Mouse (Mus musculus) embryonic facial prominence, embryonic 14.5 days (tissue): ENCODE data around the gene Ccdc28b. TPM values are rescaled to one million over a fixed set of nuclear protein-coding genes. Genes with fewer than 3 reads are reported as not detected.

Source experiments
- ATAC-seq: fragments of 200-750 bp; cut with Nextera tagmentation; 2 replicates; pipeline ENCODE4 v1.8.0; 2017; ENCODE audit warnings: low read depth, moderate number of reproducible peaks, moderate TSS enrichment
- DNase-seq: peaks from one replicate; pipeline ENCODE4 v3.0.0-alpha.2; 2015; ENCODE audit warnings: low spot score
- H3K27ac ChIP-seq: fragments of 300-500 bp; sonication (generic); replicated peaks from 2 replicates; pipeline ENCODE4 v1.5.1; 2014; ENCODE audit warnings: low read depth, mild to moderate bottlenecking, low read length, moderate library complexity
- H3K27me3 ChIP-seq: fragments of 300-500 bp; sonication (generic); replicated peaks from 2 replicates; pipeline ENCODE4 v1.6.1; 2014; ENCODE audit warnings: low read length; ENCODE audit not compliant: control insufficient read depth, insufficient read depth
- H3K36me3 ChIP-seq: fragments of 300-500 bp; sonication (generic); 2 replicates; pipeline ENCODE4 v1.6.1; 2014; ENCODE audit warnings: low read length, mixed read lengths; ENCODE audit not compliant: control insufficient read depth, insufficient read depth
- H3K4me1 ChIP-seq: fragments of 300-500 bp; sonication (generic); 2 replicates; pipeline ENCODE4 v1.6.1; 2014; ENCODE audit warnings: antibody characterized with exemption, low read length; ENCODE audit not compliant: control insufficient read depth, insufficient read depth
- H3K4me2 ChIP-seq: fragments of 300-500 bp; sonication (generic); 2 replicates; pipeline ENCODE4 v1.6.1; 2014; ENCODE audit warnings: low read depth, mild to moderate bottlenecking, low read length, moderate library complexity, mixed read lengths
- H3K4me3 ChIP-seq: fragments of 300-500 bp; sonication (generic); 2 replicates; pipeline ENCODE4 v1.5.1; 2014; ENCODE audit warnings: low read depth, mild to moderate bottlenecking, low read length
- H3K9ac ChIP-seq: fragments of 300-500 bp; sonication (generic); 2 replicates; pipeline ENCODE4 v1.6.1; 2014; ENCODE audit warnings: low read depth, mild to moderate bottlenecking, low read length, moderate library complexity, mixed read lengths
- H3K9me3 ChIP-seq: fragments of 300-500 bp; sonication (generic); 2 replicates; pipeline ENCODE4 v1.6.1; 2016; ENCODE audit warnings: low read length; ENCODE audit not compliant: control insufficient read depth
- WGBS: fragments of 180-500 bp; shearing (Covaris S2); extraction: QIAGEN DNeasy Blood & Tissue Kit; methylation state at CpG from one replicate; pipeline ENCODE4 v1.1.7; 2014; 5-methylcytosine and 5-hydroxymethylcytosine counted together
- polyA plus RNA-seq: library from polyadenylated mRNA; unstranded; fragments of >200 nt; fragmentation: Nextera tagmentation; extraction: Ambion mirVana; gene quantifications from 2 replicates; pipeline ENCODE4 v1.2.1, GENCODE M21; 2014

Gene Ccdc28b
- polyA plus RNA-seq, result 49.7 and 50.5 TPM in 2 replicates

DNA sequence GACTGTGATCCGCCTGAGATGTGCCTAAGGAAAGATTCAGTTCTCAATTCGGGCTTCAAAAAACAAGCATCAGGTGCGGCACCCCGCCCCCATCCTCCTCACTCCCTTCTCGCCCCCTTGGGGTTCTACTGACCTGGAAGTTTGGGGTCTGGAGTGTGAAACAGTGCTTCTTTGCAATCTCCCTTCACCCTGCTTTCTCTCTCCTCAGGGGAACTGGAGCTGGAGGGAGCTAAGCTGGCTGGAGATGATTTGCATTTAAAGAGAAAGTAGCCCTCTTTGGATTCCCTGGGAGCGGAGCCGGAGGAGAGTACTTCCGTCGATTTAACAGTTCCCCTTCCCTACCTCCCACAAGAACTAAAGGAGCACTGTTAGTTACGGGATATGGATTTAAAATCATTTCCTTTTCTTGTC is at the start of gene Ccdc28b:
Gene Ccdc28b (minus strand): TSS at position 267 of the 411 bp plus-strand sequence.
- 1% methylated on average over 10 of the region's 10 CpGs for WGBS

DNA sequence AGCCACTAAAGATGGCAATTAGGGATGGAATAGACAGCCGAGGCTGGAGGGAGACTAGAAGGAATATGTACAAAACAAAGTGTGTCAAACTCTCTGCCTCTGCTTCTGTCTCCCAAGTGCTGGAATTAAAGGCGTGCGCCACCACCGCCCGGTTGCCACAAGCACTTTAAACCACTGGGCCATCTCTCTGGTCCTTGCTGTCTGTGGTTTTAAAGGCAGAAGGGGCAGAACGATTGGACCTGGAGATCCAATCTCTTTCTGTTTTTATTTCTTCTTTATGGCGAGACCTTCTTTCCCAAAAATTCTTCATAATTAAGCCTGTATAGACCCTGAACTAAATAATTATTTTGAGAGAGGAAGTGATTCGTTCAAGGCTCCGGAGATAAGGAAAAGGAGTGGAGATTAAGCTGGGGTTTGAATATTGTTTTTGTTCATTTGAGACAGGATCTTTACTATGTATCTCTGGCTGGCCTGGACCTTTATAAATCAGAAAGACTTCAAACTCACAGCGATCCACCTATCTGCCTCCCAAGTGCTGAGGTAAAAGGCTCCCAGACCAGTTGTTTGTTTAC is 49.2 kb upstream of the Ccdc28b start:
- Histone ChIP-seq H3K9me3 (no peaks in the 10 kb centered on the region), H3K4me2 (peak overlapping the region; percentile 68), H3K36me3 (peaks cover 23% of the 10 kb centered on the region), H3K4me1 (peaks cover 7% of the 10 kb centered on the region; the same call in 1 of the 2 replicates), H3K27me3 (no peaks in the 10 kb centered on the region), H3K27ac (peak overlapping the region; percentile 92), H3K4me3 (peak overlapping the region; percentile 99), H3K9ac (peak overlapping the region; percentile 99)
- WGBS, result 9% methylated on average over 10 of the region's 10 CpGs
- DNase-seq (no peak), ATAC-seq (no peak; the same call in 1 of the 2 replicates)

More for the DNA sequence above, at the start of gene Ccdc28b:
- Histone ChIP-seq H3K27me3 (no peaks in the 10 kb centered on the region), H3K4me1 (peaks cover 18% of the 10 kb centered on the region), H3K36me3 (peaks cover 35% of the 10 kb centered on the region), H3K4me2 (peak within 1 kb of the TSS; percentile 89), H3K27ac (peak within 1 kb of the TSS; percentile 93), H3K4me3 (peak within 1 kb of the TSS; percentile 59), H3K9me3 (no peaks in the 10 kb centered on the region), H3K9ac (peak within 1 kb of the TSS; percentile 72)
- peak; percentile 16; the same call in 1 of the 2 replicates for ATAC-seq
- DNase-seq, result peak; percentile 73

DNA sequence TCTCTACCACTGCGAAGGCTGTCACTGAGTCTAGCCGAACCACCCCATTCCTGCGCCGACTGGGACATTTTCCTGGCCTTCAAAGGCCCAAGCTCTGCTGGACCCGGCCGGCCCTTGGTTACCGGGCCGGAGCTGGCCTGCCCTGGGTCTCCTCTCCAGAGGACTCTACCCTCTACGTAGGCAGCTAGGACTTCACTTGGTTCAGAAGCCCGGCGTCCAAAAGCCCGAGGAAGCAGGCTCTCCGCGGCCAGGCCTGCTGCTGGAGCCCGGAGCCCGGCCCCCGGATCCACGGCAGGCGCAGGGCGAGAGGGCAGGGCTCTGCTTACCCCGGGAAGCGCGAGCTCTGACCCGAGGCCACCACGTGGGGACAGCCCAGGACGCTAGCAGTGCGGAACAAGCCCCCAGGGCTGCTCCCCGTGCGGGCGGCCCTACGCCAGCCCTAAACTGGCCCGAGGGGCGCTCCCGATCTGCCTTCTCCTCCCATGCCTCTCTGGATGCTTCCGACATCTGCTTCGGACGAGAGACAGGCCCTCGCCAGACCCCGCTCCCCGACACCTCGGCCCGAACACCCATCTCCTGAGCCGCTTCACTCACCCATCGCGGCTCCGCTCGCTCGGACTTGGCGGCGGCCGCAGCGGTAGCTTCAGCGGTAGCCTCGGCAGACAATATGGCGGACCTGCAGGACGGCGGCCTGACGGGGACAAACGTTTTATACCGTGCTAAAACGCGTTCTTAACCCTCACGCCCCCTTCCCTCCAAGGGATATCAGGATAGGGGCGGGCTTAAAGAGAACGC is 48.5 kb upstream of the Ccdc28b start, which contains the start of gene Kpna6:
Gene Kpna6 (minus strand): TSS at position 685 of the 795 bp plus-strand sequence.
- DNase-seq, result peak; percentile 96
- peak within 1 kb of the TSS; percentile 99 for H3K4me3 ChIP-seq
- peaks cover 17% of the 10 kb centered on the region for H3K36me3 ChIP-seq
- peak within 1 kb of the TSS; percentile 99 for H3K9ac ChIP-seq
- no peaks in the 10 kb centered on the region for H3K9me3 ChIP-seq
- no peaks in the 10 kb centered on the region for H3K27me3 ChIP-seq
- peak within 1 kb of the TSS; percentile 68 for H3K4me2 ChIP-seq
- peaks cover 7% of the 10 kb centered on the region; the same call in 1 of the 2 replicates for H3K4me1 ChIP-seq
- peak; percentile 94 for ATAC-seq
- under 1% methylated on average over 44 of the region's 65 CpGs for WGBS
- peak within 1 kb of the TSS; percentile 92 for H3K27ac ChIP-seq

DNA sequence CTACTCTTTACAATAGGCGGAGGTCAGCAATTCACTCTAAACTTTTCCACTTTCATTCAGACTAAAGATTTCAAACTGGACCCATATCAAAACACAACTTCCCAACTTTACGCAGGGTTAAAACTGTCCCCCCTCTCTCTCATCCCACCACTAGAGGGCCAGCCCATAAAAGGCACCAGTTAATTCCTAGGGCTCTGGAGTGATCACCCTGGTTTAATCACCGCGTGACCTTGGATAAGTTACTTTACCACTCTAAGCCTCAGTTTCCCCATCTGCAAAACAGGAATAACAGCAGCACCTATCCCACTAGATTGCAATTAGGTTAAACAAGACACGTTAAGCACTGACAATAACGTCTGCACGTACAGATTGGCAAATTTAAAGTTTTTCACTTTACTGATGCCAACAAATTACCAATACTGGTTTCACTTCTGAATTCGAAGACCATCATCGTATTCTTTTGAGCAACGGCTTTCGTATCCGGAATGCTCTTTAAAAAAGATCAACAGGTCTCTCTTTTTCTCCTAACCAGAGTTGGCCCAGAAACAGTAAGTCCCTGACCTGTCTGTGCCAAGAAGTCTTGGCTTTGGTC is 47.8 kb upstream of the Ccdc28b start:
- H3K9me3 ChIP-seq, result no peaks in the 10 kb centered on the region
- peak overlapping the region; percentile 68 for H3K4me2 ChIP-seq
- H3K27me3 ChIP-seq, result no peaks in the 10 kb centered on the region
- H3K4me3 ChIP-seq, result peak overlapping the region; percentile 99
- peak; percentile 76 for DNase-seq
- peak overlapping the region; percentile 92 for H3K27ac ChIP-seq
- peaks cover 15% of the 10 kb centered on the region for H3K36me3 ChIP-seq
- peak overlapping the region; percentile 99 for H3K9ac ChIP-seq
- ATAC-seq, result no peak
- peaks cover 7% of the 10 kb centered on the region; the same call in 1 of the 2 replicates for H3K4me1 ChIP-seq
- 3% methylated on average over 12 of the region's 12 CpGs for WGBS

DNA sequence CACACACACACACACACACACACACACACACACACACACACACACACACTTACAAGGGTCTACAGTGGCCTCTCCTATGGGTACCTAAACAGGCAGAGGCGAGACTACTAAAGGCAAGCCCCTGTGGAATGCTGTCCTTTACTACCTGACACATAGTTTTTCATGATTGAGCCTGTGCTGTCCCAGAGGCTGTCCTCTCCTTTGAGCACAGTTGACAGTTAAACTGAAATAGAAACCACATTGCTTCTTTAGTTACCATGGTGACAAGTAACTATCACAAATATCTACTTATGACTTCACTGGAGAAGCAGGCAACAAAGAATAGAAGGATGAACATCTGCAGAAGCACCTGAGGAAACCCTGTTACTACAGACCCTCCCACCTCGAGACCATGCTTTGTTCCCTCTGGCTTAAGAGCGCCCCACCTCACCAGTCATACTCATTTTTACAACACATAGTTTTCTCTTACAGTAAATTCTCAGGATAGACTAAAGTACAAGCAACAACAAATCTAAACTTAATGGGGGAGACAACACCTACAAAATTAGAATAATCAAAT is 38.6 kb upstream of the Ccdc28b start:
- no peak overlapping the region for H3K9ac ChIP-seq
- DNase-seq (no peak), ATAC-seq (peak; percentile 60)
- 70% methylated on average over 3 of the region's 3 CpGs for WGBS
- no peaks in the 10 kb centered on the region for H3K4me1 ChIP-seq
- H3K4me2 ChIP-seq, result no peak overlapping the region
- no peaks in the 10 kb centered on the region for H3K9me3 ChIP-seq
- H3K36me3 ChIP-seq, result peaks cover 62% of the 10 kb centered on the region
- no peak overlapping the region for H3K27ac ChIP-seq
- no peaks in the 10 kb centered on the region for H3K27me3 ChIP-seq
- no peak overlapping the region for H3K4me3 ChIP-seq

DNA sequence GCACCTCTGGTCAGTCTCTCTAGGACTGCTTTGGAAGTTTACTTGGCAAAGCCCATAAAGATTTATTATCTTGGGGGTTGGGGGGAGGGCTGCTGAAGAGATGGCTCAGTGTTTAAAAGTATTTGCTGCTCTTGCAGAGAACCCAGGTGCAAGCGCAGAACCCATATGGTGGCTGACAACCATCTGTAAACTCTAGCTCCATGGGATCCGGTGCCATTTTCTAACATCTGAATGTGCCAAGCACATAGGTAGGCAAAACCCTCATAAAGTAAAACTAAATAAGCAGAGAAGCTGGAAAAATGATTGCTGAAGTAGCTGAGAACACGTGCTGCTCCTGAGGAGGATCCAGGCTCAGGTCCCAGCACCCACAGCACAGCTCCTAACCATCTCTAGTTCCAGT is 37.8 kb upstream of the Ccdc28b start:
- WGBS, result 98% methylated on average over 3 of the region's 3 CpGs
- DNase-seq, result no peak
- Histone ChIP-seq H3K27me3 (no peaks in the 10 kb centered on the region), H3K4me3 (no peak overlapping the region), H3K36me3 (peaks cover 64% of the 10 kb centered on the region), H3K4me2 (no peak overlapping the region), H3K9me3 (no peaks in the 10 kb centered on the region), H3K4me1 (no peaks in the 10 kb centered on the region), H3K9ac (no peak overlapping the region), H3K27ac (no peak overlapping the region)
- no peak for ATAC-seq

DNA sequence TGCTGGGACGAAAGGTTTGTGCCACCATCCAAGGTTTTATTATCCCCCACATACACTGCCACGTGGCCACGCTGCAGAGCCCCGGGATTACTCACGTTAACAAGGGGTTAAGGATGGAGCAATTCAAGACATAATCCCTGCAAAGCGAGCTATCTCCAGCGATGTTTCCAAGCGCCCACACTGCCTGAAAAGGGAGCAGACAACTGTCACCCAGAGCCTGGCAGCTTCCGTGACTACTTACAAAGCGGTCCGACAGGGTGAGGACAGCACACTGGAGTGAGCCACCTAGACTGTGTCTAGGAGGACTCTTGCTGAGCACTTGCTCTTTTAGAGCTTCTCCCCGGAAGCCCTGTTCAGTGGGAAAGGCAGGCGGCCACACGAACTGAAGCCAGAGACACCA is 31.0 kb upstream of the Ccdc28b start:
- no peak overlapping the region for H3K9ac ChIP-seq
- H3K4me1 ChIP-seq, result no peaks in the 10 kb centered on the region
- no peak for ATAC-seq
- peaks cover 96% of the 10 kb centered on the region for H3K36me3 ChIP-seq
- no peak overlapping the region for H3K4me3 ChIP-seq
- H3K27ac ChIP-seq, result no peak overlapping the region
- H3K4me2 ChIP-seq, result no peak overlapping the region
- no peak for DNase-seq
- no peaks in the 10 kb centered on the region for H3K27me3 ChIP-seq
- 95% methylated on average over 14 of the region's 14 CpGs for WGBS
- H3K9me3 ChIP-seq, result no peaks in the 10 kb centered on the region

DNA sequence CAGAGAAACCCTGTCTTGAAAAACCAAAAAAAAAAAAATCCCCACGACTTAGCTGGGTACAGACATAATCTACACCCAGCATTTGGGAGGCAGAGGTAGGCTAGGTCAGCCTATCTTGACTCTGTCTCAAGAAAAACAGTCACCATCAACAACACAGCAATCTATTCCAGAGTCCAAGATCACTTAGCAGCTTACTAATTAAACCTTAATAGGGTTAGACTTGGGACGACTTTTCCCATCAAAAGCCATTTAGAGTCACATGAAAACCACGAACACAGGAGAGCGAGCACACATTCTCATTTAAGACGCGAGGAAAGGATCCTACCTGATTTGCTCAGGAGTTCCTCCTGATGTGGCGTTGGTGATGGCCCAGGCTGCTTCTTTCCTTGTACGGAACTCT is 26.6 kb upstream of the Ccdc28b start:
- no peak overlapping the region for H3K4me2 ChIP-seq
- H3K27ac ChIP-seq, result no peak overlapping the region
- H3K9me3 ChIP-seq, result no peaks in the 10 kb centered on the region
- ATAC-seq (no peak), DNase-seq (no peak)
- H3K27me3 ChIP-seq, result no peaks in the 10 kb centered on the region
- H3K9ac ChIP-seq, result no peak overlapping the region
- H3K4me1 ChIP-seq, result no peaks in the 10 kb centered on the region
- no peak overlapping the region for H3K4me3 ChIP-seq
- 93% methylated on average over 8 of the region's 8 CpGs for WGBS
- H3K36me3 ChIP-seq, result peaks cover 96% of the 10 kb centered on the region
